Mouse (Mus musculus) adipocyte (in vitro differentiated cells): ENCODE results near the gene Cadm2.

ENCODE experiments used
- DNase-seq: peaks from one replicate; pipeline ENCODE4 v3.0.0-alpha.2; 2016; ENCODE audit warnings: low spot score

The Cadm2 gene

DNA sequence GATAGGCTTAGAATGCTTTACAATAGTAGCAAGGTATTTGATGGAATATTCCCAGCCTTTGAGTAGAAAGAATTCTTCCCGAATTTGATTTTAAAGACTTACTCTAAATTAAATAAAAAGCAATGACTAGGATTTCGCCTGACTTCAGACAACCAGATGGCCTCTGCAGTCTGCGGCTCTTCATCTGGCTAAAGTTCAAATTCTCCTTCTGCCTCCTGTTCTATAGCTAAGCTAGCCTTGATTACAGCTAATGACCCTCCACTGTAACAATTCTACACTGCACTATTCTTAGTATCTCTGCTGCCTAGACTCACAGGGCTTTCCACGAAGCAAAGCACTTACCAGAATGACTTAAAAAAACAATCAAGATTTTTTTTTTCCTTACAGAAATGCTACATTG lies 495.9 kb downstream of the Cadm2 start:
- DNase-seq, result no peak

DNA sequence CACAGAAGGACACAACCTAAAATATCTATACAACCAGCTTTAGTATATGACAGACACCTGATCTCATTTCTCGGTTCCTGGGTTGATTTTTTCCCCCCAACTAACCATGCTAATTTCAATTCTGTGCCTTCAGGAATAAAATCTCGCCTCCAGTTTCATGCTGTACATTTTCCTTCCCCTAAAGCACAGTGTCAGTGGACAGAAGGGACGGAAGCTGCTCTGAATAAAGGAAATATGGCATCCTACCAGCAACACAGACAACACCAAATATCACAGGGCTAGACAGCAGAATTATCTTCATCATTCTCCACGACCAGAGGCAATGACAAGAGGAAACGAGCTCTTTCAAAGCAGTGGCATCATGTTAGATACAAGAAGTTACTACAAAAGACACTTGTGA lies 498.2 kb downstream of the Cadm2 start:
- DNase-seq, result no peak

DNA sequence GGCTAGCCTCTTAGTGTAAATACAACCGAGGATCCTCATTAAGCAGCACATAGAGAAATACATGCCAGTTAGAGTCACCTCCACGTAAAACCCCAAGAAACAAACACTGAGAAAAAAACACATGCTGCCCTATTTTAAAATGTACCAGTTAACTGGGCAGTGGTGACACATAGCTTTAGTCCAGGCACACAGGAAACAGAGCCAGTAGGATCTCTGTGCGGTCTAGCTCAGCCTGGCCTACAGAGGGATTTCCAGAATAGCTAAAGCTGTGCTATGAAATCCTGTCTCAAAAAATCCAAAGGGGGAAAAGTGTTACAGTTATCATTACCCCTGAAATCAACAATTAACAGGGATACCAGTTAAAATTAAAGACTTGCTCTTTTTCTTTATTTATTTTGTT lies 498.9 kb downstream of the Cadm2 start:
- DNase-seq, result no peak

DNA sequence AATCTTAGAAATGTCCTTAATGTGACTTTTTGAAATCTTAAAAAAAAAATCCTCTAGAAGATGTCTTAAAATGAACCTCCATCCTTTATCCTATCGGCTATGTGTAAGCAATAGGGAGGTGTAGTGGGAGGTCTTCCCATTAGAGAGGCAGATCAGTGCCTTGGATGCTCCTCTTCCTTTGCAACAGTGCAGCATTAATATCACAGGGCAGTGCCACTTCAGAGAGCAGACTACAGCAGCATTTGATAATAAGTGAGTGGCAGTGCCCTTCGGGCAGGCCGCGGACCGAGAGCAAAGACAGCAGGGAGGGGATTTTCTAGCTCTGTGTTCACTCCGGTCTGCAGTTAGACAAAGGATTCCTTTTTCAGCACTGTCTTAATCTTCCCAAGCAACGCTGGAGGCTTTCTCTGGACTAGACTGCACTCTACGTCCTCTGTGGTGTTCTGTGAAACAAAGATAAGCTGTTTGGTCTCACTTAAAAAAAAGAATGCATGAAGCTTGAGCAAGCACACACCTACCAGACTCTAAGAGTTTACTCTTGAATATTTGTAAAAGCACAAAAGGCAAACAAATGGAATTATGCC lies 514.1 kb downstream of the Cadm2 start:
- DNase-seq, result no peak

DNA sequence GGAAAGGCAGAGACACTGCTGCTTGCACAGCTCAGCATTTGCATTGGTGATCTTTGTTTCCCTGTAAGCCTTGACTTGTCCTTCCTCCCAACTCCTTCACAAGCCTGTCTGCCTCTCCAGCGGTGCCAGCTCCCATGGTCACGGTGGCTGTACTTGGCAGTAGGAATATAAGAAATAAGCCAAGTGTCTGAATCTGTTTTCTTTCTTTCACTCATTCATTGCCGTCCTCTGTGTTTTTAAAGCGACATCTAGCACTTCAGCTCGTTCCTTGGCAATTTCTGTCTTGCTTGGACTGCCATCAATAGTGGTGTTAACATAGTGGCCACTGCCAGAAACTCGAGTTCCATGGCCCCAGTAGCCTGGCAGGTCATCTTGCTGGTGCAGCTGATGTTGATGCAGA lies 524.0 kb downstream of the Cadm2 start:
- DNase-seq, result peak; percentile 70

DNA sequence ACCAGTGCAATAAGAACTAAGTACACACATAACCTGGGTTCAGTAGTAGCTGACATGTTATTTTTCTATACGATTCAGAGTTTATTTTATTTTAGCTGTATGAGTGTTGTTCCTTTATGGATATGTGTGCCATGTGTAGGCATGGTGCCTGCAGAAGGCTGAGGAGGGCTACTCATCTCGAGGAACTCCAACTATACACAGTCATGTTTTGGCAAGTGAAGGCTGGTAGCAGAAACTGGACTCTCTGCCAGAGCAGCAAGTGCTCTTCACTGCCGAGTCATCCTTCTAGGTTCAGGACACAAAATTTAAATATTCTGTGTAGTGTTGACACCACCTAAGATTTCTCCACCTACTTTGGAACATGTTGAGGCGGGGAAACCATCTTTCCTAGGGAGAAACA lies 524.8 kb downstream of the Cadm2 start:
- no peak for DNase-seq

DNA sequence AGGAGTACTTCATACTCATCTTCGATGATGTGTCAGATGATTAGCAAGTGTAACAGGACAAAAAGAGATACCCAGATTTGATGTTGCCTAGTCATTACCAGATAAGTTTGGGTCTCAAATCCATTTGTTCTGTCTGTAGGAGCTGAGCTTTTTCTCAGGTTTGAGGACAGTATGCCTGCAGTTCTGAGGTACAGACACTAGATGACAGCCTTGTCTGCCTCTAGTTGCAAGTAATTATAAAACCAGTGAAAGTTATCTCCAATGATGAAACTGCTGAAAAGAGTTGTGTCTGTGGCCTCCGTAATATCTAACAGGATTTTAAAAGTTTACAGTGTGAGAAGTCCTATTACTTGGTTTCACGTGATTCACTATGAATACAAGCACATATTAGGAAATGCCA lies 531.0 kb downstream of the Cadm2 start:
- DNase-seq, result peak; percentile 75

DNA sequence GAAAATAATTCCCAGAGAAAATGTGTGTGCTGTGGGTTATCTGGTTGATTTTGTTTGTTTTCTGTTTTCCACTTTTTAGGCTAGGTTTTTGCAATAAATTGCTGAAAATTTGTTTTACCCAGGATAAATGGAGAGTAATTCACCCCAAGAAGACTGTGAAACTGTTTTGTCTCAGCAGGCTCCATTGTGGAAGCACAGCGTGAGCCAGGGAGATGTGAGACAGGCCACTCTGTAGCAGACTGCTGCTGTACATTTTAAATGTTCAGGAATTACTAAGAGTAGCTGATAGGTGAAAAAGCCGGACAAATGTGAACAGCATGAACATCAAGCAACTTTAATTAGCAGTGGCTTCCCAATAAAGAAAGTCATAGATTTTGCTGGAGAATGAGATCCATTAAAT lies 541.4 kb downstream of the Cadm2 start:
- DNase-seq, result no peak

DNA sequence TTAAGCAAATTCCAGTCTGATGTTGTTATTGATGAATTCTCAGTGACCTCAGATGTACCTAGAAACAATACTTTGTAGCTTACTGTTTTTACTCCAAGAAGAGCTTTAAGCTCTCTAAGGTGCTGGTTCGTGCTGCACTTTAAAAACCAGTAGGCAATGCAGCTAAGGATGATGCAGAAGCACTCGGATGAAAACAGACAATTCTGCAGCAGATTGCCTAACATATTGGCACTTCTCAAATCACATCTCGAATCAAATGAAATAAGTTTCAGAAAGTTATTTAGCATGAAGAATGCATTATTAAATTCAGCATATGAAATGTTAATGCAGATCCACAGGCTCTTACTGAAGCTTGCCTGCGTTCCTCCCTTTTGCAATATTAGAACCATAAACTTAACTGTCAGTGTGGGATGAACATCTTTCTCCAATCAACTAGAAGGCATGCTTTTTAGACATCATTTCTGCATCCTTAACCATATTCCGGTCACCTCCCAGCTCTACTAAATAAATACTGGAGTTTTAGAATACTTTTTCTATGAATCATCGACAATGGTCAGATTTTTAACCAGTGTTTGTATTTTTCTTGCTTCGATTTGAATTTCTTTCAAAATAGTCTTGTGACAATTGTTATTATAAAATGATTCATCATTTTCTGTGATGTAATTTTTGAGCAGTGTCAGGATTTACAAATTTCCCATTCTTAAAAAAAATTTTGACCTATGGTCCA lies 544.4 kb downstream of the Cadm2 start:
- no peak for DNase-seq

DNA sequence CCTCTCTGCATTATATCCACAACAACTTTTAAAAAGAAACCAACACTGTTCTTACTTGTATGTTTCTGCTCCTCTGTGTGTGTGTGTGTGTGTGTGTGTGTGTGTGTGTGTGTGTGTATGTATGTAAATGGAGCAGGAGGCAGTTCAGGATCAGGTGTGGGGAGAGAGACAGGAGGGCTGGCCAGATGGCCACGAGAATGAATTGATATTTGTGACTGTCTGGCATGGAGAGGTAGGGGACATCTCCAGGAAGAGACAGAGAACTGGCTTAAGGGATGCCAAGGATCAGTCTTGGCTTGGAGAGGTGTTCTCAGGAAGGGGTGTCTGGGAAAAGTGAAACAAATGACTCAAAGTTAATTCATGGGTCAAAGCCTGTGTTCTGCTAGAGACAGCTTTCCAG lies 552.2 kb downstream of the Cadm2 start:
- DNase-seq, result no peak

DNA sequence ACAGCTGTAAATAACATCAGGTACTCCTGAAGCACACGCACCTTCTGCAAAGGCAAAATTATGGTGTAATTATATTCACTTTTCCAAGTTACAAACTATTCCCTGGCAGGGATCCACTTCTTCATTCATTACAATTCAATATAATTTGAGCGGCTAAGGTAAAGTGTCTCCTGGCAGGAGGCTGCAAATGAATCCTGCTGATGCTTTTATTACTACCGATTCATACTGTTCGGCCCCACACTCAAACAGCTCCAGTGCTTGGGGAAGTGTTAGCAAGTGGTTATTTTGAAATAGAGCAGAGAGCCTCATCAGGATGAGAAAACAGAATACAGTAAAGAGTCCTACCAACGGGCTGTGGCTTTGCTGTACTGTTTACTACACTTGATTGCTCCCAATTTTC lies 589.8 kb downstream of the Cadm2 start:
- no peak for DNase-seq

DNA sequence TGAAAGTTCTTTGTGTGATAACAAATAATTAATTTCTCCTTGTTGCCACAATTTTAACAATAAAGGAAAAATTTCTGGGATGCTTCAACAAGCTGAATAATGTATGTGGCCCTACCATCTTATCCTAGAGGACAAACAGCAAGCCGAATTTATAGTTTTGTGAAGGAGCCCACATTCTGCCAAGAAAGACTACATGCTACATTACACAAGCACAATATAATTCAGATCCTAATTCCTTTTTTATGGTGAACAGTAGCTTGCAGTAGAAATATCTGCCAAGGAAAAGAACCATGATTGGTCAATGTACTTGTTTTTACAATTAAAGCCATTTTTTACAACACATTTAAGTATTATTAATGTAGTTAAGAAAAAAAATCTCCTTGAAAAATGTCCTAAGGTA lies 600.9 kb downstream of the Cadm2 start:
- no peak for DNase-seq

DNA sequence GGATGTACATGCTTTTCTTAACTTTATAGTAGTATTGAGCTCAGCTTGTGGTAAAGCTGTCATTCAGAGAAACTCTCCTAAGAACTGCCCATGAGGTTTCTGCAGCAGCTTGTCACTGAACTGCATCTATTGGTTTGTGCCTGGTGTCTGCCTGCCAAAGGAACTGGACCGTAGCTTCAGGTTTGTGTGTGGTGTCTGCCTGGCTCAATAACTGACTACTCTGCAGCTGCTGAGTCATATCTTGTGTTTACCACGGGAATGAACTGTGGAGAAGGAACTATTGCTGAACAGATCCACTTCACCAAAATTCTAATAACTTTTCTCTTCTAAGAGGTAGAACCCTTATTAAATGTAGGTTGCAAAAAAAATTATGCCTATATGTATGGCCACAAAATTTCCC lies 603.0 kb downstream of the Cadm2 start:
- no peak for DNase-seq

DNA sequence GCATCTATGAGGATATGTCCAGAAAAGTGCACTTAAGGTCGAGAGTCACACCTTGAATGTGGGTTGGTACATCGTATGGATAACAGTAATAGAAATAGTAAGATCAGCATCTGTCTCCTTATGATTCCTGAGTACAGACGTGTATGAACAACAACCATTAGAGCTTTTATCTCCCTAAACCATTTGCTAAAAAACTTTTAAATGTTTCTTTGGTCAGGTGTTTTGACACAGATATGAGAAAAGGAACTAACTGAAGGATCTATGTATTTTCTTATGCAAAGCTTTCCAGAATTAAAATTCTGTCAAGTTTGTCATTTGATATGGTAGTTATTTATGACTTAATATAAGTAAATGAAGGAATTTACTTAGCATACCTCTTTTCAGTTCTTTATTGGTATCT lies 617.5 kb downstream of the Cadm2 start:
- DNase-seq, result no peak

DNA sequence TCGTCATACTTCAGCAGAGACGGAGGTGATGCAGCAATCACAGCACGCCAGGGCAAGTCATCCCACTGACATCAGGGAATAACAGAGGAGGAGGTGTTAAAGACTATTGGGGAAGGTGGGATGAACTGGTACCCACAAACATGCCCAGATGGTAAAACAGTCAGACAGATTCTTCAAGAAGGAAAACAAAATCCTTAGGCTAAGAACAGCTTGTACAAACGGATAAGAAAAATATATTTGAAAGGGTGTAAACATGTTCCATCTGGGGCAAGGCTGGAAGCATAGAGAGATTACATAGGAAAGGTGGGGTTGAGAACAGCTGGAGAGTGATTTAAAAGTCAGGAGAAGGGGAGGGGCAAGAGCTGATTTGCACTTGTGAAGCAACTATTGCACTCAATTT lies 619.0 kb downstream of the Cadm2 start:
- DNase-seq, result no peak

DNA sequence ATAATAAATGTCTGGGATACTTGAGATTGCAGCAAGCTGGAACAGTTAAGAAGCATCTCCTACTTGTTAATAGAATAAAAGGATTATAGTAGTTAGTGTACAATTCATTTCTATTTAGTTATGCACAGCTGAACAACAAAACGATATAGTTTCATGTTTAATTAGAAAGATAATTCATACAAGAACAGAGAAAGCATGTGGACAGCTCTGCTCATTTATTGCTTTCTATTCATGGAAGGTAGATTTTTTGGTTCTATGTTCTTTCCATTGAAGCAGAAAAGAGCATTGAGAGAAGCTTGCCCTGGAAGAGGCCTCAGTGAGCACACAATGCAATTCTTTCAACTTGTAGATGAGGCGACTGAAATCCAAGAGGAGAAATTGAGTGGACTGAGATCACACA lies 623.2 kb downstream of the Cadm2 start:
- DNase-seq, result no peak

DNA sequence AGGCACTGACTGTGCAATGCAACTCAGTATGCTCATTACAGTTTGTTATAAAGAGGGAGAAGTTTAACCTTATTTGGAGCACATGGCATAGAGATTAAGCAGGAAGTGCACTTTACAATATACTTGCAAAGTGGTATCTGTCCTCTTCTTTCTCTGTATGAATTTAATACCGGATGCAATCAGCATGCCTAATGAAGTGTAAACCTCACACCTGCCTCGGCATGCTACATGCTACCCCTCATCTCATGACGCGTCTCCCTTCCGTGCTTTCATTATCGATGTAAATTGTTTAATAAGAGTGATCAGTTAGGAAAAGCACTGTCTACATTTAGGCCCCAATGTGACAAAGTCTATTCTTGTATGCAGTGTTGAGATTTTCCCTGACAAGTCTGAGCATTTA lies 633.0 kb downstream of the Cadm2 start:
- DNase-seq, result no peak

DNA sequence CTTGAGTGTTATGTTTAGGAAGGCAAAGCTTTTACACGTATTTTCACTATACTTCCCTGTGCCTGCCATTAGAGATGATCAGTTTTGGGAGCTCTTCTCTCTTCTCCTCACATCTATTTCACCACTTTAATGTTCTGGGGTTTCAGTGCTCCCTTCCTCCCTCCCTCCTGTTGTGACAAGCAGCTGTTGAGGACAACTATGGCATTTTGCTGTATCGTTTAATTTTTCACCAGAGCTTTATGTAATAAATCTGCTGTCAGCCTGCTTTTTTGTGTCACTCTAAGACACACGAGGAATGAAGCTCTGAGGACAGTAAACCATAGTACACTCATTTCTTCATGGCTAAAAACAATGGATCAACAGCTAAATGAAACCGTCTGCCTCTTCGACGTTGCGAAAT lies 633.8 kb downstream of the Cadm2 start:
- DNase-seq, result no peak

DNA sequence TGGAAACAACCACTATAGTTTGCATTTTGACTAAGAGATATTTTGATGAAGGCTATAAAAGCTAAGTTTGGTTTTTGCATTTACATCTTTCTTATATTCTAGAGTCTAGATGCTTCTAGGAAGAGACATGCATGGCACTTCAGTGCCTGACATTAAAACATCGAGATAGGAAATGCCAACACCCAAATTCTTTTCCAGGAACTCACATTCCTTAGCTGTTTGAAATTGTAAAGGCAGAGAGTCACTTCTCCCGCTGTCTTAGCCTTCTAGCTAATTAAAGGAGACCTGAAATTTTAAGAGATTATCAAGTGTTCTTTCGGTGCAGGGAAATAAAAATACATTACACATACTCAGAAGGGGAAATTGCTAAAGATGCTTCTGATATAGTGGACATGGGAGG lies 649.8 kb downstream of the Cadm2 start:
- no peak for DNase-seq

DNA sequence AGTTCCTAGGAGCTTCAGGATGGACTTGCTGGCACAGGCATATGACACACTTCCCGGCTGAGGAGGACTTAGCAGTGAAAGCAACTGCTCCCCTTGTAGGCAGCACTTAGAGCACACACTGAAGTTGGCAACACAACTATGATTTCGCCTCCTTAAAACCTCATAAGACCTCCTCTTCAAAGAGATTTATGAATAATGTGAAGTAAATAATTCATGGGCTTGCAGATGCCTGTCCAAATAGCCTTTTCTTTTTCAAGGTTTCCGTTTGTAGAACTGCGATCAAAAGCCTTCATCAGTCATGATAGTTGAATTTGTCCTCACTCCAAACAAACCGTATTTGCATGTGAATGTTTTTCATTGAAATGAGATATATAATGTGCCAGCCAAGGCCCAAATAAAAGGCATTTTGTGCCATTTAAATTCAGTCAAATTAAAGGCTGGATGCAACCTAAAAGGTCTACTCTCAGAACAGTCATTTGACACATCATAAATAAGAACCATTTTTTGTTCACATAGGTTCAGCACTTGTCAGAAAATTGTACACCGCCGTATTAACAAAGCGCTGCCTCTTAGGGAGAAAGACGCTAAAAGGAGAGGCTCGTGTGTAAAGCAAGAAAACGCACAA lies 651.1 kb downstream of the Cadm2 start:
- DNase-seq, result no peak

DNA sequence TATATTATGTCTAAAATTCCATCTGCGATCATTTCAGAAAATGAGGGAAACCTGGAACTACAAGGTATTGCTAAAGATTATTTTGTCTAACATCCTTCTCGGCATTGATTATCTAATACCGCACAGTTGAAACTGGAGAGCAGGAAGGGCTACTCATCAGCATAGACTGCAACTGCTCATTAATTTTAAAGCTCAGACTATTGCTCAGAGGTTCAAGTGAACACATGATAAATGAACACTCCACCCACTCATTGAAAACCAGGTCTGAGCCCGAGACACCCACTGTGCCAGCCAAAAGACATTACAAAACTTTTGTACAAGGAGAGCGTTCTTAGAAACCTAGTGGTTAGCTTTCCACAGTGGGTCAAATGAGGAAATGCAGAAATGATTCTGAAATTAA lies 652.4 kb downstream of the Cadm2 start:
- peak; percentile 9 for DNase-seq

DNA sequence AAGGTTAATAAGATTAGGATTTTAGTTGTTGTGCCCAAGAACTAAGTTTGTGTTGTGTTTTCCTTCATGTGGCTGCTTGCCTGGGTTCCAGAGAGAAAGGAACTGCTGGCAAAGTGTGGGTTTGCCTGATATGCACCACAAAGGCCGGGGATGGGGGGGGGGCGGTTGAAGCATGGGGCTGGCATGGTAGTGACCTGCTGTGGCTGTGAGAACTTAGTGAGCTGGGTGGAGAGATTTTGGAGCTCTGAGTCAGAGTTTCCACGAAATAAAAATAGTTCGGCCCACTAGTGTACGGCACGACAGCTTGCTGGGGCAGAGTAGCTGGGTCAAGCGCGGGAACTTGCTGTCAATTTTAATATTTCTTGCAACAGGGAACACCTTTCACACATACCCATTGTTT lies 653.0 kb downstream of the Cadm2 start:
- DNase-seq, result no peak

DNA sequence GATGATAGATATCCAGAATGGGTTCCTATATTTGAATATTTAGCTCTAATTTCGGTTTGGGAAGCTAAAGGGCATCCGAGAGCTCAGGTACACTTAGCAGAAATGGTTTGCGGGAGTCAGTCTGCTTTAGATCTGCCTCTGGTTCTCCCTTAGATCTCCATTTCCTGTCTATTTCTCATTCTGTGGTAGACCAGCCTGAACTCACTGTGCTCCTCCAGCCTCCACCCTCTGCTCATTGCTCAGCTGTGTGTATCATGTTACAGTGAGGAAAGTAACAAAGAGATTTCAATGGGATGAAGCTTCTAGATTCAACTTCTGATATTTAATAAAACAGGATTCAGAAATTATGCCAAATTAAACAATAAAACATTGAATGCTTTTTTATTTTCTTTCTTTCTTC lies 661.6 kb downstream of the Cadm2 start:
- DNase-seq, result no peak

DNA sequence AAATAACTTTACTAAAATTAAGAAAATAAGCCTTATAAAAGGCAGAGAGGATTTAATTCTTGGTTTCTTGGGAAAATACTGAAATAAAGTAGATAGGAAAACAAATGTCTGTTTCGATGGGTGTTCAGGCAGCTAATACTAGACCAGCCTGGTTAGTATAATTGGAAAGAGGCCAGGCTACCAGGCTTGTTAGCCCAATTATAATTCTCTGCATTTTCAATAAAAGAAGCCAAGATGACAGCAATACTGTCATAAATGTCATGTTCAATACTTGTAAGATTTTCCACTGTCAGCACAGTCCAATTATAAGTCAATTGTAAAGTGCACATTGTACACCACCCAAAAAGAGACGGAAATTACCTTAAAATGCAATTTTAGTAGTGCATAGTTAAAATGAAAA lies 664.8 kb downstream of the Cadm2 start:
- no peak for DNase-seq
